Mouse (Mus musculus): Measurements from ENCODE around the gene Tuba1b. TPM values are rescaled to one million over a fixed set of nuclear protein-coding genes. Genes with fewer than 3 reads are reported as not detected.
A peak's percentile ranks its signal among the peaks of the same experiment; 100 is the strongest.
"Not testable (repeated sequence)": the region's sequence is repeated elsewhere in the genome, so short reads cannot be mapped to it uniquely, and the experiment has no call there.

Tuba1b gene
- total RNA-seq, 4 experiments from 2014 or later, result 106 to 156 (median 115) TPM

DNA sequence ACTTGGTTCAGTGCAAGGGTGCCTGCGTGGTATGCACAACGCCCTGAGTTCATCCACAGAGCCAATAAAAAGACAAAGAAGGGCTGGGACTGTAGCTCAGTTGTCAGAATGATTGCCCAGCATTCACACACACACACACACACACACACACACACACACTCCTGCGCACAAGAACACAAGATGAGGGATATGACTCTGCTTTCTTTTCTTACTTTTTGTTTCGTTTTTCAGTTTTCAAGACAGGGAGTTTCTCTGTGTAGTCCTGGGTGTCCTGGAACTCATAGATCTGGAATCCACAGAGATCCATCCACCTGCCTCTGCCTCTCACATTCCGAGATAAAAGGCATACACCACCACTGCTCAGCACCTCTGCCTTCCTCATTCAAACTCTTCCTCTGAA lies 6.8 kb downstream of the Tuba1b start:
- DNase-seq (ENCODE audit: low spot score), result no peak

DNA sequence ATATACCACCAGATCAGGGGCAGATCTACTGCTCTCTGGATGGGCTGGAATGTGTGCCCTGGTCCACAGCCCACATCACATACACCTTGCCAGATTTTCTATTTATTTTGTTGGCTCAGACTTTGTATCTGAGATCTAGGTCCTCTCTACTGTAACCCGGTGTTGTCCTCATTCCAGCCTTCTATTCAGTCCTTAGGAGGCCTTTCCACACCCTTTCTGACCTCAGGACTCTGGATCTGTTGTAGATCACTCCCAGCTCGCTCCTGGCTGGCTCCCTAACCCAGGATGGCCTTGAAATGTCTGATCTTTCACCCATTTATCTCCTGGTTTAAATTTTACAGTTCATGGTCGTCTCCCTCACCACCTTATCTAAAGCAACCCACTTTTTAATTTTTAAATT lies 9.7 kb downstream of the Tuba1b start:
- DNase-seq (ENCODE audit: low spot score), result no peak

DNA sequence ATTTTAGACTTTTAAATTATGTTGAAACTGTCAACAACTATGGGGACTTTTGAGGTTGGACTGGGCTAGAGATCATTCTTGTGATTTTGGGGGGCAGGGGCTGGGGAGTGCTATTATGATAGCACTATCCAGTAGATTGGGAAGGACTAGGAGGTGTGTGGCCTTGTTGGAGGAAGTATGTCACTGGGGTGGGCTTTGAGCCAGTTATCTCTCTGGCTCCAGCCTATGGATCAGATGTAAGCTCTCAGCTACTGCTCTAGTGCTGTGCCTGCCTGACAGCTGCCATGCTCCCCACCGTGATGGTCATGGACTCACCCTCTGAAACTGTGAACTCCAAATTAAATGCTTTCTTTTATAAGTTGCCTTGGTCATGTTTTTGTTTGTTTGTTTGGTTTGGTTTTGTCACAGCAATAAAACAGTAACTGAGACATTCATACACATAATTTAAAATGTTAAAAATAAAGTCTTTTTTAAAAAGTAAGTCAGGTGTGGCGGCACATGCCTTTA lies 11.3 kb downstream of the Tuba1b start:
- no peak for DNase-seq (ENCODE audit: low spot score)

DNA sequence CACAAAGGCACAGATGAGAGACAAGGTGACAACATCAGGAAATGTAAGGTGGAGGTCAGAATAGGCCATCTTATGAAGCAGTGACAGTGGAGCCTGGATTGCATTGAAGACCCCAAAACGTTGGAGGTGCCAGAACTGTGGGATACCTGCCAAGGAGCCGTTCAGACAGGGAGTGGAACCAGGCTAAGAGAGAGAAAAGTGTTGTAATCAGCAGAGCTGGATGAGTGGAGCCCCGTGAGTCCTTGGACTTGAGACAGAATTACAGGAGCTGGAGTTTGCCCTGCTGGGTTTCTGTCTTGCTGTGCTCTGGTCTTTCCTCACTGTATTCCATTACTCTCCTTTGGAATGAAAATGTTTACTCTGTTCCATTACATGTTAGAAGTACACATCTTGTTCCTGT lies 11.8 kb downstream of the Tuba1b start:
- no peak for DNase-seq (ENCODE audit: low spot score)

DNA sequence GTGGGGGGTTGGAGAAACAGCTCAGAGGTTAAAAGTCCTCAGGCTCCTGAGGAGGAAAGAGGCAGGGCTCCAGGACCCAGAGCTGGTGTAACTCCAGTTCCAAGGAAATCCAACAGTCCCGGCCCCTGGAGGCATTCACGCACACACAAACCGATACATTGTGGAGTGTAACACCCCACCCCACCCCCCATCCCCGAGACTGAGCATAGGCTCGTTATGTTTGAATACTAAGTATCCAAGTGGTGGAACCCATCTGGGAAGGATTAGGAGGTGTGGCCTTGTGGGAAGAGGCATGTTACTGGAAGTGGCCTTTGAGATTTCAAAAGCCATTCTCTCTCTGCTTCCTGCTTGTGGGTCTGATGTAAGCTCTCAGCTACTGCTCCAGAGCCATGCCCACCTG lies 12.9 kb downstream of the Tuba1b start:
- DNase-seq (ENCODE audit: low spot score), result no peak

DNA sequence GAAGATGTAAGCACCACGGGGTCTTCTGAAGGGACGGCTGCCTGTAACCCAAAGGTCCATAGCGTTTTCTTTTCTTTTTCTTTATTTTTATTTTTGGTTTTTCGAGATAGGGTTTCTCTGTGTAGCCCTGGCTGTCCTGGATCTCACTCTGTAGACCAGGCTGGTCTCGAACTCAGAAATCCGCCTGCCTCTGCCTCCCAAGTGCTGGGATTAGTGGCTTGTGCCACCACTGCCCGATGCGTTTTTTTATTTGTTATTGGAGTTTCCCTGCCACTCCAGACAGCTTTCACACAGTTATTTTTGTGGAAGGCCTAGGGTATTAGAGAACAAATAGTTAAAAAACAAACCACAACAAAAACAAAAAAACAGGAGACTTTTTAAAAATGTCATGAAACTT lies 15.9 kb downstream of the Tuba1b start:
- not testable (repeated sequence) for DNase-seq (ENCODE audit: low spot score)

DNA sequence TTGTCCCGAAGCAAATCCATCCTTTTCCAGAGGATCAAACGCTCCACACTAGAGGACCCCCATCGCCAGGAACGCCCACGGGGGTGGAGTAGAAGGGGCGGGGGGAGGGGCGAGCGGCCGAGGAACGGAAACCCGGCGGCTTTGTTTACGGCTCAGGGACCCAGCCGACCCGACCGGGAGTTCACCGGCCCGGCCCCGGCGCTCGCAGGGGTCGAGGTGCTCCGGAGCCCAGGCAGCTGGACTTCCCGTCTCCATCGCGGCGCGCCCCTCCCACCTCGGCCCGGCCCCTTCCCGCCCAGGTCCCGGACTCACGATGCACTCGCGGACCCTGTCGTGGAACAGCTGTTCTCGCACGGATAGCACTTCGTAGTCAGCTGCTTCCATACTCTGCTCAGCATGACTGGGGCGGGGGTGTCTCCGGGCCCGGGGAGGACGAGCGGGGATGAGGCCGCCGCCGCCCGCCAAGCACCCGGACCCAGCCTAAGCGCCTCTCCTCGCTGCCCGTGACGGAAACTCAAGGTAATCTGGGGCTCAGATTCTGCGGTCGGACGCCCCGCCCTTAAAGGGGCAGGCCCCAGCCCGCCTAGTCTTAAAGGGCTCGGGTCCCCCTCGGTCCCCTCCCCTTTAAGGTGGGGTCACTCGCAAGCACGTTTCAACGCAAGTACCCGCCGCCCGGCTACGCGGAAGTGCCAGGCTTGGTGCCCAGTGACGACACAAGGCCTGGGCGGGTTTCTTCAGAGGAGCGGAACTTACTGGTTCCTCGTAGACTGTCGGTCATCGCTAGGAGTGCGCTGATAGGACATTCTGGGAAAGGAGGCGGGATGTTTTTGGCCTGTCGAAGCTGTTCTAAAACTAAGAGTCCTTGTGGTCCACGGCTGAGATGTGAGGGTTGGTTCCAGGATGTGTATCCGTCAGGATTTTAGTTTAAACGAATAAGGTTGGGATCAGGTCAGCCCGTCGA lies 16.5 kb downstream of the Tuba1b start, which contains the start of gene Lmbr1l:
TSS of gene Lmbr1l (minus strand) at position 694 of the 961 bp plus-strand sequence.
- DNase-seq (ENCODE audit: low spot score), result peak; percentile 99

DNA sequence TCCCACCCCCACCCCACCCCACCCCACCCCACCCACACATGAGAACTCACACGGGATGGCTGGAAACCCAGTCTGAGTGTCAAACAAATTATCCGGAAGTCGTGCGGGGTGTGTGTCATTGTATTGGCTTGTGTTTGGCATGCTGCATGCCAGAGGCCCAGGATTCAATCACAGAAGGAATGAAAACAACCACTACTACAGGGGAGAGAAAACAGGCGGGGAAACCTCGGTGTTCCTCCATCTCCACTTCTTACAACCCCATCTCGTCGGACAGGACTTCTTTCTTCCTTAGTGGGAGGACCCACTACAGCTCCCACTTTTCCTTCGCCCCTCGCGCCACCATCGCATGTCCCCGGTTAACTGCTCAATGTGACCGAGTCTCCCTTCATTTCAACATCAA lies 17.3 kb downstream of the Tuba1b start:
- no peak for DNase-seq (ENCODE audit: low spot score)

DNA sequence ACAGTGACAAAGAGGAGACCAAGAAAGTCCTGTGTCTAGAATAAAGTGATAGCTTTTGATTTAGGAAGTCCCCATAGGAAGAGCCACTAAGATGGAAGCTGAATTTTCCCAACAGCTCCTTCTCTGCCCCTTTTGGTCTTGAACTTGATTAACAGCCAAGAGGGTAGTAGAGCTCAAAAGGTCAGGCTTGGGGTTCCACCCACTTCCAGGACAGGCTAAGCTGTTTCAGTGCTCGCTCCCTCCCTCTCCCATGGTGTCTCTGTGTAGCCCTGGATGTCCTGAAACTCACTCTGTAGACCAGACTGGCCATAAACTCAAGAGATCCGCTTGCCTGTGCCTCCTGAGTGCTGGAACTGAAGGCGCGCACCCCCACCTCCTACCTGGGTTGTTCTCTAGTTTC lies 18.3 kb downstream of the Tuba1b start:
- DNase-seq (ENCODE audit: low spot score), result no peak

DNA sequence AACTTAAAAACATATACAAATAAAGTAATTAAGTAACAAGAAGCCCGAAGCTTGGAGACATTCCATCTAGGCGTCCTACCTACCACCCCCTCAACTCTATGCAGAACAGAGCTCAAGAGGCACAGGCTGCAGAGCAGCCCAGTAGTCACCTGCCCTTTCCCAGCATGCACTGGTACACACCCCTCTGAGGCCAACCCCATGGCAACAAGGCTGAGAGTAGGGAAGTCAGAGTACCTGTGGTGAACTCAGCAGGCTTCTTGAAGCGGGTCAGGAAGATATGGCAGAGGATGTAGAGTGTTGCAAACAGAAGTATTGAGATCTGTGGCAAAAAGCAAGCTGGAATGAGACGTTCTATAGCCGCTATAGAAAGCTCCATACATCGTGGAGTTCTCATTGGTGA lies 19.5 kb downstream of the Tuba1b start:
- DNase-seq (ENCODE audit: low spot score), result no peak

DNA sequence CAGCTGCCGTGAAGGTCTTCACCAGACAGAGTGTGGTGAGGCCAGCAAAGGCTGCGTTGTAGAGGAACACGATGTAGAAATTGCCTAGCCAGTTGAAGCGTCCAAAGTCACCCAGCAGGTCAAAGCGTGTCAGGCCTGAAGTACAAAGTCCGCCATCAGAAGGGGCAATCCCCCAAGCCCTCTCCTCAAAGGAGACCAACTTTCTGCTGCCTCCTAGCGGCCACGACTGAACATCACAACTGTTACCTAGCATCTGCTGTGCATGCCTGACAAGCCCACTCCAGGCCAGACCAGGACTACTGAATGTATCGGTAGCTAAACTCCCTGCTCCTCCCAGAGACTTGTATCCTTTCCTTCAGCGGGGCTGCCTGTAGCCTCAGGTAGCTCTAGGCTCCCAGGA lies 29.7 kb downstream of the Tuba1b start:
- no peak for DNase-seq (ENCODE audit: low spot score)

DNA sequence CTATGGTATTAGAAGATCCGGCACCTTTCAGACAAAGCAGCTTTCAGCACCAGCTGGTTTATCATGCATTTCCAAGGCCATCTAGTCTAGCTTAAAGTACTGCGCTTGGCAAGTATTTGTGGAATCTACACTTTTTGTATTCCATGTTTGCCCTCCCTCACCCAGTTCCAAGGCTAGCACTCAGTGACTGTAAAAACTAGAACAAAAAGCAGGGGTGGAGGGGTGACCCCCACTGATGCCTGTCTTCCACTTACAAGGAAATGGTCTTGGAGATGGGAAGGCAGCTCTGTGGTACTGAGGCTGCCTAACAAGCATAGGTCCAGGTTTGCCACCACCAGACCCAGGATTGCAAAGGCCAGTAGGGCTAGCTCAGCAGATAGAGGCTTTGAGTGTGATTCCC lies 31.8 kb downstream of the Tuba1b start:
- DNase-seq (ENCODE audit: low spot score), result no peak

DNA sequence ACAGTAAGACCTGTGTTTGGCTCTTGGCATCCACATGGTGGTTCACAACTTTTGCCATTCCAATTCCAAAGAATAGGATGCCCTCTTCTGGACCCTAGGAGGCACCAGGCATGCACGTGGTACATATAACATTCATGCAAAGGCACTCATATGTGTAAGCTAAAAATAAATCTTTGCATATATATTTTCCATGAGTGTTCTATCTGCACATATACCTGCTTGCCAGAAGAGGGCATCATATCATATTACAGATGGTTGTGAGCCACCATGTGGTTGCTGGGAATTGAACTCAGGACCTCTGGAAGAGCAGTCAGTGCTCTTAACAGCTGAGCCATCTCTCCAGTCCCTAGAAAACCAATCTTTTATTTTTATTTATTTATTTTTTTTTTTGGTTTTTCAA lies 32.8 kb downstream of the Tuba1b start:
- DNase-seq (ENCODE audit: low spot score), result no peak

DNA sequence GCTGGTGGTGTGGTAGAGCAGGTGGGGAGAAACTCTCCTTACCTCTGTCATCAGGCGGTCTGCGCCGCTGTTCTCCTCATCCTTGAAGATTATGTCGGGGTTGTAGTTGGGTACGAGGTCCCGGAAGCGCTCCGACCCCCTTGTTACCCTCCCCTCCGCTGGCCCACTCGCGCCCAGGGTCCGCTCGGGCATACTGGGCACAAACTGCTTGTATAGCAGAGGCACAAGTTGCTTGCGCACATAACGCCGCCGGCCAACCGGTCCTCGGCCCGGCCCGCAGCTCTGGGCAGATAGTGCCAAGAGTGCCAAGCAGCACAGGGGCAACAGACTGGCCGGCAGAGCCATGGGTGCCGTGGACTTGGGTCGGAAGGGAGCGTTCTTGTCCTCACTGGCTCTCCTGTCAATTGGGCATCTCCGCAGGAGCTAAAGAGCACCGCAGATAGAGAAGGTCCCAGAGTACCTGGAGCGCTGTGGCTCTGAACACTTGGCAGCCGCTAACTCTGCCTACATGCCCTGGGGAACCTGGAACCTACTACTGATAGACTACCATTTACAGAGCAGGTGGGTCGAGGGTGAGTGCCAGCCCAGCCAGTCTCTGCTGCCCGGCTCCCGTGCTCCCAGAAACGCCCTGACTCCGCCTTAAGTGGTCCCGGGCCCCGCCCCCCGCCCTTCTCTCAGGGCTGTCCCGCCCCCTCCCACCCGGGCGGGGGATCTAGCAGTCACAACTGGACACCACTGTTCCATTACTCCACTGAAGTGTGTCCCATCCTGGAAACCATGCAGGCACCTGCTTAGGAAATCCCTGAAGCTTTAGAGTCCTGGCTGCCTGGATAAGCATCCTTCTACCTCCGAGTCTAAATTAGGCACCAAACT lies 36.2 kb downstream of the Tuba1b start, which contains the start of gene Dhh:
TSS of gene Dhh (minus strand) at position 613 of the 873 bp plus-strand sequence.
- no peak for DNase-seq (ENCODE audit: low spot score)

DNA sequence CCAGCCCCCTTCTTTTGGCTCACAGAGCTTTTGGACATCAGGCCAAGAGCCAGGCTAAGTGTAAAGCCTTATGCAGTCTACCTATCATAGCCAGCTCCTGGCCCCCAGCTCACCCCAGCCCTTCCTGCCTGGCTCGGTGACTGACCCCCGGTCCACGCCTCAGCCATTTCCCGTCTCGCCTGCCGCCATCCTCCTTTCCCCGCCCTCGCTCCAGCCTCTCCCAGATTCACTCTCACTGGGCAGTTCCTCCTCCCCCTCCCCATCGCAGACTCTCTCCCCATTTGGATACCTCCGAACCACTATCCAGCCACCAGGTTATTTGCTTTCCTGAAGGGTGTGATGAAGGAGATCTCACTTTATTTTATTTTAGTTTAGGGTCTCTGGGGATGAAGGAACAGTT lies 36.9 kb downstream of the Tuba1b start:
- no peak for DNase-seq (ENCODE audit: low spot score)

DNA sequence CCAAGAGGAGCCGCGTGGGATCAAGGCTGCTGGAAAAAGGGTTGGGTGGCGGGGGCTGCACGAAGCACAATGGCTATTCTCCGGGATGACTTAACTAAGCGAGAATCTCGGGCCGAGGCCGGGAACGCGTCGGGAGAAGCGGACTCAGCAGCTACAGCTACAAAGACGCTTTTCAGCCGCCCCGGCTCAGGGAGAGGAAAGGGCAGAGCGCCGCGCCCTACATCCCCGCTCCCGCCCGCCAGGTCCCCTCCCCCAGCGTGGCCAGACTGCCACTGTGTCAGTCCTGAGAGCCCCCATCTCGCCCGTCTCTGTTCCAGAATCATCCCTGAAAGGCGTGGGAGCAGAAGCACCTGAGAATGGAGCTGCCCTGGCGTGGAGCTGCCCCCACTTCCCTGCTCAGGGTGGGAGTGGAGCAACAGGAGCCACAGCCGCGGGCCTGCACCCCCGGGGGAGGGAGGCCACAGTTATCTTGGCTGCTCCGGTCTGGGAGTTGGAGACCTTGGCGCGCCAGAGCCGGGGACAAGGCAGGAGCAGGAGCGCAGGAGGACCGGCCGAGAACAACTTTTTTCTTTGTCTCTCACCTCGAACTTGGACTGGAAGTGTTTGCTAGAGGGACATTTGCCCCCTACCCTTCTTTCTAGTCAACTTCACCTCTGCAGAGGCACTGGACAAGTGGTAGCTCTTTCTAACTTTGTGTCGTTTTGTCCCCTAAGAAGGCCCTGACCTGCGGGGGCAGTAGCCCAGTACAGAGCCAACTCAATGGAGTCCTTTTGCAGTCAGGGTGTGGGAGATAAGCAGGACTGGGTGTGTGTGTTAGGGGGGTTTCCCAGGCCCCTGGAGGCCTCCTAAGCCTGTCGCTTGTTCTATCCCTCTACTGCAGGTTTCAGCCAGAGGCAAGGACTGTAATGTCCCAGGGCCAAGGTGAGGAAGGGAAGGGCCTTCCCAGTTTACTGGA lies 38.5 kb downstream of the Tuba1b start:
- DNase-seq (ENCODE audit: low spot score), result no peak

DNA sequence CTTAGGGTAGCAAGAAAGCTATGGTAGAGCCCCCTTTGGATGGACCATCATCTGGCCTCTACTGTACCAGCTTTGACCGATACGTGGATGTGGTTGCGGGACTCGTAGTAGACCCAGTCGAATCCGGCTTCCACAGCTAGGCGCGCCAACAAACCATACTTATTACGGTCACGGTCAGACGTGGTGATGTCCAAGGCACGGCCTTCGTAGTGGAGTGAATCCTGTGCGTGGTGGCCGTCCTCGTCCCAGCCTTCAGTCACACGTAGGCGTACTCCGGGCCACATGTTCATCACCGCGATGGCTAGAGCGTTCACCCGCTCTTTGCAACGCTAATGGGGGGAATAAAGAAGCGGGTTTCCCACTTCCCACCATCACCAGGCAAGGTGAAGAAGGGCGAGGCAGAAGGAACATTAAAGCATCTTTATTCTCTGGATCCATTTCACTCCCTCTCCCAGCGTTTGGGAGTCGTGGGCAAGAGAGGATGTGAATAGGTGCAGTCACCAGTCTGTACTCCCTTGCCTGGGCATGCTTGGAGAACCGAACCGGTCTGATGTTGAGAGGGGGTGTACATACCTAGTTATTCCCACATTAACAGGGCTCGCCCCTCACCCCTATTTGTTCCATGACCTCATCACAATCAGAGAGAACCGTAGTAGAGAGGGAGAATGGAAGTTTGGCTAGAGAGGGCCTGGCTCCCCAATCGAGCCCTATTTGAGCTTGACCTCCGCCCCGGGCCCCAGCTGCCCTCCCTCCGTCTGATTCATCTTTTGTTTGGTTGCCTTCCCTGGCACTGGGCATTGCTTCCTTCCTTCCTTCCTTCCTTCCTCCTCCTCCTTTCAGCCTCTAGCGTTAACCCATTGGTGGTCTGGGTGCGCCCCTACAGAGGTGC lies 39.4 kb downstream of the Tuba1b start:
- DNase-seq (ENCODE audit: low spot score), result no peak

DNA sequence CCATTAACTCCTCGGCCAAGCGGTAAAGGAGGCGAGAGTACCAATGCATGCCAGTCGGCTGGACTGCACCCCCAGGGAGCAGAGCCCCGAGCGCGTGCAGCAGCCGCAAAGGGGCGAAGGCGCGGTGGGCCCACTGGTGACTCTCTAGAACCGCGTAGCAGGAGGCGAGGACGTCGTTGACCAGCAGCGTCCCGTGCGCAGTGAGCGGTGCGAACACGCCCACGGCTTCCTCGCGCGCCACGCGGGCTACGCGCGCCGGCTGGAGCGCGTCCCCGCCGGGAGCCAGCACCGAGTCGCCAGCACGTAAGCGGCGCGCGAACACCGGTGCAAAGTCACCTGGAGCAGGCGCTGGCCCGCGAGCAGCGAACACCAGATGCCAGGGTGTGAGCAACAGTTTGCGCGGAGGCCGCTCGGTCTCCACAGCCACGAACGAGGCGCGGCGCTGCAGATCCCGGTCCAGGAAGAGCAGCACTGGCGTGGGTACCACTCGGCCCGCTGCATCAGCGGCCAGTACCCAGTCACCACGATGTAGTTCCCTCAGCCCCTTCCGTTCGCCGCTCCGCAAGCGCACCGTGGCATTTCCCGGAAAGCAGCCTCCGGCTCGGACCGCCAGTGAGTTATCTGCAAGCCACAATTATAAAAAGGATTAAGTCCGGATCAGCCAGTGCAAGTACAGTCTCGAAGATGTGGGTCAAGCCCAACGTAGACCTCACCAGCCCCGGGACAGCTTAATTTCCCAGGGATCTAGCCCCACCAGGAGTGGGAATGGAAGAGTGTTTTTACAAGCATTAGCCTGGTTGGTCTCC lies 40.2 kb downstream of the Tuba1b start, which contains the start of gene Rhebl1:
TSS of gene Rhebl1 (minus strand) at position 601 of the 806 bp plus-strand sequence.
- DNase-seq (ENCODE audit: low spot score), result no peak

DNA sequence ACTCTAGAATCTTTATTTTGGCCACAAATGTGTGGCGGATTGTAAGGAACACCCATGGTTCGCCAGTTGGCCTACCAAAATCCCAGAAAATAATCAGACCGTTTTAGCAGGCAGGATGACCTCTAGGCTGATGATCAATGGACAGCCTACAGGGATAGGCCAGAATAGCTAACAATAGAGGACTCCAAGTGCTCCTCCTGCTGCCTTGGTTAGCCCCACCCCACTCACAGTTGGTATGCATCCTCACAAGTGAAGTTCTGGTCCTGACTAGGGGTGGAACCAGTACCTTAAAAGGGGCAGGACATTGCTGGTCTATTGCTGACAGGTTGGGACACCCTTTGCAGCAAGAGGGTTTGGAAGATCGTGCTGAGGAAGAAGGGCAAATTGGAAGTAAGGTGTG lies 41.3 kb downstream of the Tuba1b start:
- DNase-seq (ENCODE audit: low spot score), result no peak

All from heart, adult 8-10 months (tissue).